Mouse (Mus musculus): ENCODE results near the gene Oard1.

GRCm38 (mm10) chr17:48379050-48379449, 30.8 kb upstream of the Oard1 start:
- TF ChIP-seq POLR2A (IDR thresholded peaks at IDR 0.05; ENCODE audit: borderline replicate concordance, control insufficient read depth, low read depth, low read length) (no peak), CTCF (IDR thresholded peaks at IDR 0.05; ENCODE audit: control insufficient read depth, insufficient read depth, low read length) (no peak)

All from bone marrow, adult 2 months (tissue).